Mouse (Mus musculus) liver, postnatal 0 days (tissue): ENCODE measurements around the gene Kdm5a. TPM values are rescaled to one million over a fixed set of nuclear protein-coding genes. Genes with fewer than 3 reads are reported as not detected.

ENCODE experiments used
- ATAC-seq: fragments of 200-750 bp; cut with Nextera tagmentation; 2 replicates; pipeline ENCODE4 v1.8.0; 2017; ENCODE audit warnings: mild to moderate bottlenecking, moderate library complexity
- DNase-seq: peaks from one replicate; pipeline ENCODE4 v3.0.0-alpha.2; 2016
- H3K27ac ChIP-seq: fragments of 300-500 bp; sonication (generic); 2 replicates; pipeline ENCODE4 v1.5.1; 2014; ENCODE audit warnings: antibody characterized with exemption, moderate library complexity, mild to moderate bottlenecking, low read depth
- H3K27me3 ChIP-seq: fragments of 300-500 bp; sonication (generic); 2 replicates; pipeline ENCODE4 v1.6.1; 2014; ENCODE audit warnings: low read length, control low read depth, mixed read lengths; ENCODE audit not compliant: insufficient read depth
- H3K36me3 ChIP-seq: fragments of 300-500 bp; sonication (generic); replicated peaks from 2 replicates; pipeline ENCODE4 v1.6.1; 2014; ENCODE audit warnings: mild to moderate bottlenecking, control low read depth, low read length, moderate library complexity, mixed read lengths; ENCODE audit not compliant: insufficient read depth
- H3K4me1 ChIP-seq: fragments of 300-500 bp; sonication (generic); 2 replicates; pipeline ENCODE4 v1.6.1; 2014; ENCODE audit warnings: antibody characterized with exemption, mild to moderate bottlenecking, control low read depth; ENCODE audit not compliant: insufficient read depth
- H3K4me2 ChIP-seq: fragments of 300-500 bp; sonication (generic); 2 replicates; pipeline ENCODE4 v1.6.1; 2014; ENCODE audit warnings: low read depth, mild to moderate bottlenecking, low read length, moderate library complexity, mixed read lengths
- H3K4me3 ChIP-seq: fragments of 300-500 bp; sonication (generic); 2 replicates; pipeline ENCODE4 v1.5.1; 2014; ENCODE audit warnings: low read depth, low read length
- H3K9ac ChIP-seq: fragments of 300-500 bp; sonication (generic); replicated peaks from 2 replicates; pipeline ENCODE4 v1.6.1; 2014; ENCODE audit warnings: mild to moderate bottlenecking, moderate library complexity
- H3K9me3 ChIP-seq: fragments of 300-500 bp; sonication (generic); 2 replicates; pipeline ENCODE4 v1.6.1; 2016; ENCODE audit warnings: mild to moderate bottlenecking, control low read depth, low read length, mixed read lengths
- CTCF ChIP-seq: sonication (generic); IDR thresholded peaks from 2 replicates; pipeline ENCODE4 v1.5.1; 2016; ENCODE audit warnings: antibody characterized with exemption, low read depth
- EP300 ChIP-seq: IDR thresholded peaks from 2 replicates; pipeline ENCODE4 v1.6.1; 2016; ENCODE audit warnings: antibody characterized with exemption, low read depth, mild to moderate bottlenecking
- WGBS: fragments of 180-500 bp; shearing (Covaris S2); extraction: QIAGEN DNeasy Blood & Tissue Kit; methylation state at CpG from one replicate; pipeline ENCODE4 v1.1.7; 2014; ENCODE audit not compliant: insufficient replicate concordance; 5-methylcytosine and 5-hydroxymethylcytosine counted together
- polyA plus RNA-seq: library from polyadenylated mRNA; unstranded; fragments of >200 nt; fragmentation: Nextera tagmentation; extraction: Ambion mirVana; gene quantifications from 2 replicates; pipeline ENCODE4 v1.2.1, GENCODE M21; 2015

The Kdm5a gene
- polyA plus RNA-seq, 1 experiment from 2014 or later = 16.9 TPM

DNA sequence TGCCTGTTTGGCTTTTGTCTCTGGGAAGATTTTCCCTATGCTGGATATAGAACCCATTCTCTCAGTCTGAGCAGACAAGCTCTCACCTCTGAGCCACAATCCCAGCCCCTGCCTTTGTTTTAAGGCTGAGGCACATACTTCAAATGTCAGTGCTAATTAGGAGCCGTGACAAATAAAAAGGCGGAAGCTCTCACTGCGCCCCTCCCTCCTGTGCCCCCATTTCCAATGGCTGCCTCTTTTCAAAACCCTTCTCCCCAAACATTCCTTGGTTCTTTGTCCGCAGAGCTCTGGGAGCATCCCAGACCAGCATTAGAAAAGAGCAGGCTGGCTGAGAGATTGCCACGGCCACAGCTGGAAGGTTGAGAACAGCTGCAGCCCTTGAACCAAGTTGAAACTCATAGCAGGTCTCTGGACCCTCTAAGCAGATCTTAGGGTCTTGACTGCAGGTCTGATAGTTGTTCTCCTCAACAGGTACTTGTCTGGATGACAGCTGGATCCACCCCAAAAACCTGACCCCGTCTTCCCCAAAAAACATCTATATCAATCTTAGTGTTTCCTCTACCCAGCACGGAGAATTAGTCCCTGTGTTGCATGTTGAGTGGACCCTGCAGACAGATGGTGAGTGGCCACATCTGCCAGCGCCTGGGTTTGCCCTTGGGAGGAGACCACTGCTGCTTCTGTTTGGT is 108.7 kb downstream of the Kdm5a start:
- 58% methylated on average over 8 of the region's 8 CpGs for WGBS
- no peak for ATAC-seq
- TF ChIP-seq CTCF (no peak), EP300 (no peak)
- H3K27ac ChIP-seq = peak overlapping the region; percentile 70; the same call in 1 of the 2 replicates
- H3K4me1 ChIP-seq = peaks cover 55% of the 10 kb centered on the region
- H3K4me3 ChIP-seq = 0 out of 2 replicates have a peak overlapping the region, but pooled peaks have one; percentile 2
- H3K36me3 ChIP-seq = peaks cover 37% of the 10 kb centered on the region
- DNase-seq = no peak
- 0 out of 2 replicates have a peak overlapping the region, but pooled peaks have one; percentile 47 for H3K9ac ChIP-seq
- no peaks in the 10 kb centered on the region for H3K27me3 ChIP-seq
- H3K4me2 ChIP-seq = peak overlapping the region; percentile 24
- no peaks in the 10 kb centered on the region for H3K9me3 ChIP-seq

DNA sequence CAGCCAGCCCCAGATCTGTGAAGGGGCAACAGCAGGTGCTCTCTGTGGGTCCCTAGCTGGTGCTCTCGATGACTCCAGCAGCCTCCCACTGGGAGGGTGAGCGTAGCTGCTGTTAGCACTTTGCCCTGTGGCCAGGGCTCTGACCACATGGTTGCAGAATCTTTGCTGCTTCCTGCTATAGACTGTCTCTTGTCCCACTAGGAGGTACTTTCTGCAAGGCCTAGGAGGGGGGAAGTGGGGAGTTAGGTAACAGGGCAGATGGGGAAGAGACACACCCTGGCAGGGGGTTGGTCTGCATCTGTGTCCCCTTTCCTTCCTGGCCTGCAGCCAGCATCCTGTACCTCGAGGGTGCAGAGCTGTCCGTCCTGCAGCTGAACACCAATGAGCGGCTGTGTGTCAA is 109.5 kb downstream of the Kdm5a start:
- H3K27ac ChIP-seq = peak overlapping the region; percentile 31; the same call in 1 of the 2 replicates
- no peaks in the 10 kb centered on the region for H3K9me3 ChIP-seq
- H3K9ac ChIP-seq = no peak overlapping the region
- no peak; the same call in 1 of the 2 replicates for TF ChIP-seq EP300
- TF ChIP-seq CTCF = 0 out of 2 replicates have a peak, but pooled peaks have one; percentile 5
- H3K36me3 ChIP-seq = peaks cover 46% of the 10 kb centered on the region
- H3K27me3 ChIP-seq = no peaks in the 10 kb centered on the region
- no peak overlapping the region for H3K4me3 ChIP-seq
- DNase-seq (peak; percentile 74), ATAC-seq (peak; percentile 55)
- peak overlapping the region; percentile 24 for H3K4me2 ChIP-seq
- 21% methylated on average over 5 of the region's 5 CpGs for WGBS
- peaks cover 48% of the 10 kb centered on the region for H3K4me1 ChIP-seq

DNA sequence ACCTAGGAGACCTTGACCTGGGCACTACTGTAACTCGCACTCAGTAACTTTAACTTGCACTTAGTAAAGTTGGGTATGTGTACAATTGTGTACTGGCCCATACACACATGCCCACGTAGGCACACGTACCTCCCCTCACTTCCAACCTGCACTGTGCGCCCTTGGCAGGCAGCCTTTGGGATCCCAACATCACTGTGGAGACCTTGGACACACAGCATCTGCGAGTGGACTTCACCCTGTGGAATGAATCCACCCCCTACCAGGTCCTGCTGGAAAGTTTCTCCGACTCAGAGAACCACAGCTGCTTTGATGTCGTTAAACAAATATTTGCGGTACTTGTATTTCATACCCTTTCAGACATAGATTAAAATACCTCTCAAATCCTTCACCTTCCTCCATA is 111.4 kb downstream of the Kdm5a start:
- H3K9ac ChIP-seq = no peak overlapping the region
- ATAC-seq (peak; percentile 77), DNase-seq (peak; percentile 57)
- no peak for TF ChIP-seq CTCF
- TF ChIP-seq EP300 = no peak; the same call in 1 of the 2 replicates
- H3K4me1 ChIP-seq = peaks cover 40% of the 10 kb centered on the region
- H3K27ac ChIP-seq = peak overlapping the region; percentile 68
- H3K36me3 ChIP-seq = peaks cover 62% of the 10 kb centered on the region
- H3K9me3 ChIP-seq = no peaks in the 10 kb centered on the region
- H3K4me3 ChIP-seq = no peak overlapping the region
- no peak overlapping the region for H3K4me2 ChIP-seq
- WGBS = 71% methylated on average over 8 of the region's 8 CpGs
- no peaks in the 10 kb centered on the region for H3K27me3 ChIP-seq

DNA sequence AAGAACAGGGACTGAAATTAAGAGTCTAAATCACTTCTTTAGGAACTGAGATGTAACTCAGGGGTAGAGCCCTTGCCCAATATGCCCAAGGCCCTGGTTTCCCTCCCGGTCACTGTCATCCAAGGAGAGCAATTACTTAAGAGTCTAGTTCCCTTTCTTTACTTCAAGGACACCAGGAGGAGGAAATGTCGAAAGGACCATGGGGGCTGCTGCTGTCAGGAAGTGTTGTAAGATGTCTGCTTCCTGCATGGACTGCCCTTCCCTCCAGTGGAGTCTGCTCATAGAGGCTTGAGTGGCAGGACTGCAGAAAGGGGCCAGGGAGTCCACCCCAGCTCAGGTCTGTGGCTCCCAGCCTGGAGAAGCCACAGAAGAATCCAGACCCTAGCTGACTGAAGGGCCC is 115.4 kb downstream of the Kdm5a start:
- TF ChIP-seq EP300 (peak; percentile 48), CTCF (no peak)
- WGBS = 38% methylated on average over 2 of the region's 2 CpGs
- Histone ChIP-seq H3K4me2 (no peak overlapping the region), H3K4me1 (peaks cover 20% of the 10 kb centered on the region), H3K36me3 (peaks cover 82% of the 10 kb centered on the region), H3K4me3 (no peak overlapping the region), H3K27ac (no peak overlapping the region), H3K9me3 (no peaks in the 10 kb centered on the region), H3K9ac (no peak overlapping the region), H3K27me3 (no peaks in the 10 kb centered on the region)
- DNase-seq (peak; percentile 41), ATAC-seq (no peak)

DNA sequence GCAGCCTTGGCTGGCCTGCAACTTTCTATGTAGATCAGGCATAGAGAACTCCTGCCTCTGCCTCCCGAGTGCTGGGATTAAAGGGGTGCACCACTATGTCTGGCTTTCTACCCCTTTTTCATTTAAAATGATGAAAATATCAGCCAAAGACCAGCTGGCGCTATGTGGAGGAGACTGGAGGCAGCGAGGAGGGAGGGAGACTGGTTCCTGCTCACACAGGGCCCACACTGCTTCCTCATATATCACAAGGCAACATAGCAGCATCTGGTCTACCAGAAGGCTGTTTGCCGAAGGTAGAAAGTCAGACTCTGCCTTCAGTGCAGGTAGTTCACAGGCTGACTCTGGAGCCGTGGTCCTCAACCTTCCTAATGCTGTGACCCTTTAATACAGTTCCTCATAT is 116.4 kb downstream of the Kdm5a start:
- H3K27ac ChIP-seq = no peak overlapping the region
- TF ChIP-seq EP300 (no peak), CTCF (no peak)
- peaks cover 26% of the 10 kb centered on the region for H3K4me1 ChIP-seq
- WGBS = 79% methylated on average over 5 of the region's 5 CpGs
- no peaks in the 10 kb centered on the region for H3K9me3 ChIP-seq
- H3K27me3 ChIP-seq = no peaks in the 10 kb centered on the region
- DNase-seq (no peak), ATAC-seq (no peak)
- no peak overlapping the region for H3K4me3 ChIP-seq
- H3K36me3 ChIP-seq = peaks cover 74% of the 10 kb centered on the region
- no peak overlapping the region for H3K4me2 ChIP-seq
- no peak overlapping the region for H3K9ac ChIP-seq

DNA sequence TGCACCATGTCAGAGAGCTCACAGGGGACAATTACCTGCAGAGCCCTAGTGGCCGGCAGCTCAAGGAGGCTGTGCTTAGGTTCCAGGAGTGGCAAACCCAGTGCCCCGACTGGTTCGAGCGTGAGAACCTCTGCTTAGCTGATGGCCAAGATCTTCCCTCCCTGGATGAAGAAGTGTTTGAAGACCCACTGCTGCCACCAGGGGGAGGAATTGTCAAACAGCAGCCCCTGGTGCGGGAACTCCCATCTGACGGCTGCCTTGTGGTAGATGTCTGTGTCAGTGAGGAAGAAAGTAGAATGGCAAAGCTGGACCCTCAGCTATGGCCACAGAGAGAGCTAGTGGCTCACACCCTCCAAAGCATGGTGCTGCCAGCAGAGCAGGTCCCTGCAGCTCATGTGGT is 117.6 kb downstream of the Kdm5a start:
- Histone ChIP-seq H3K9ac (no peak overlapping the region), H3K27me3 (no peaks in the 10 kb centered on the region), H3K4me1 (peaks cover 36% of the 10 kb centered on the region), H3K9me3 (no peaks in the 10 kb centered on the region), H3K36me3 (peaks cover 62% of the 10 kb centered on the region), H3K4me3 (no peak overlapping the region), H3K27ac (no peak overlapping the region), H3K4me2 (no peak overlapping the region)
- no peak for ATAC-seq
- TF ChIP-seq CTCF (peak; percentile 67), EP300 (no peak)
- peak; percentile 51 for DNase-seq
- 86% methylated on average over 6 of the region's 6 CpGs for WGBS
